Mouse (Mus musculus): ENCODE results near the gene Prpf38a.

- TF ChIP-seq CTCF (IDR thresholded peaks at IDR 0.05; ENCODE audit: low read depth, low read length), result no peak
- TF ChIP-seq POLR2A (IDR thresholded peaks at IDR 0.05; ENCODE audit: extremely low read depth, insufficient read depth, low read length), result no peak
These were observed 47.9 kb upstream of the Prpf38a start for GRCm38 (mm10) chr4:108627066-108627465.

All from liver, adult 2 months (tissue).